Mouse (Mus musculus) mouse embryonic stem cell (cell line): ENCODE data around the gene Spryd4.
"Not testable (repeated sequence)": the region's sequence is repeated elsewhere in the genome, so short reads cannot be mapped to it uniquely, and the experiment has no call there.

ENCODE experiments used
- in situ Hi-C, 2 experiments: fragments of 300-500 bp; cut with MboI; formaldehyde crosslinking; loops; 1 replicate in 1 of 2; 3 replicates in 1 of 2; pipeline ENCODE4 v1.14.3; 2019 to 2020; ENCODE audit warnings: low sequenced_read_pairs in 2 of 2, low pct_unique_long_range_greater_than_20kb in 1 of 2, mixed read lengths in 1 of 2; ENCODE audit not compliant: unreplicated experiment in 1 of 2

Spryd4 gene

DNA sequence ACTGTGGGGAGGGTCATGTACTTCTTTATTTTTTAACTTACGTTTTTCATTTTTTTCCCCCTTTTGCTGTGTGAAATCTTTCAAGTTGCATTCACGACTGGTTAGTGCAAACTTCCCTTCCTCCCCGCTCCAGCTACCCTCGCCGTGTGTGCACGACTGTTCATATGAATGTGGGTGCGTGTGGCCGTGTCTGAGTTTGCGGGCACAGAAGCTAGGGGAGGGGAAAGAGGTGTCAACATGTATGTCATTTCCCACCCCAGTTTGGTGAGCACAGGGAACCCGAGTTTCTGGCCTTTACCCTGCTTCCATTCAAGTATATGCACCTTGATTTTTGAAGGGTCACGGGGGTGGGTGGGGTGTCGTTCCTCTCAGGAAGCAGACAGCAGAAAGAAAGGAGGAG is 19.0 kb upstream of the Spryd4 start:
- in situ Hi-C loops: no loop called here

GRCm38 (mm10) chr10:128228009-128228408 is 16.4 kb upstream of the Spryd4 start:
- in situ Hi-C loops: no loop called here

- in situ Hi-C loops: no loop called here
These were observed 16.0 kb upstream of the Spryd4 start for GRCm38 (mm10) chr10:128227592-128227991.

DNA sequence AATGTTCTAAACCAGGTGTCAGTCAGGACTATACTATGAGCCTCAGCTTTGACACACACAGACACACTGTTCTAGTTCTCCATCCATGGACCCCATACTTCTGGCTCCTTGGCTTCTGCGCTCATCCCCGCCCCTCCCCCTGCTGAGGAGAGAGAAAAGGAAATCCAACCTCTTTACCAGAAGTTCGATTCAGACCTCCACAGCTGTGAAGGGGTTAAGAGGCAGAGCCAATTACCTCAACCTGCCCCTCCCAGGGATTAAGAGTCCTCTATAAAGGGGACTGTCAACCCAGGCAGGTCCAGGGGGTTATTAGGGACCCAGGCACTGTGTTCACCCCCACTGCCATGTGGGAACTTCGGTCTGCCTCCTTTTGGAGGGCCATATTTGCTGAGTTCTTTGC is 13.9 kb upstream of the Spryd4 start, which contains the start of gene Mip:
TSS of gene Mip (plus strand) at position 301 of the 400 bp plus-strand sequence.
- in situ Hi-C loops: no loop called here

DNA sequence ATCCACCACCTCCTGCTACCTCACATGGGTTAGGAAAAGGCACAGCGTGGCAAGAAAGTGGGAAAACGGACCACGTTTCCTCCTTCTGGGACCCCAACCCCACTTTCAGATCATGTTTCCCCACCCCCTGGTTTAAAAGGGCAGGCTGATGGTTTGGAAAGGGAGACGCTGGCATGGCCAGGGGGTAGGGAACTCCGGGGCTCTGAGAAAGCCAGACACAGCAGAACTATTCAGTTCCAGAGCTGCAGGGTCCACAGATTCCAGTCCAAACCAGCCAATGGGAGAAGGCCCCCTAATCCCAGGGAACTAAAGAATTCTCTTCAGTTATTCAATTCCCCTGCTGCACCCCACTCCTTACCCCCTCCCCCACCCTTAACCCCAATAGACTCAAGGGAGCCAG is 13.5 kb upstream of the Spryd4 start:
- in situ Hi-C loops: no loop called here

- in situ Hi-C loops: no loop called here
These were observed 10.1 kb upstream of the Spryd4 start for GRCm38 (mm10) chr10:128221533-128222286.

GRCm38 (mm10) chr10:128218387-128219117 is 6.9 kb upstream of the Spryd4 start:
- in situ Hi-C loops: no loop called here

GRCm38 (mm10) chr10:128214981-128215380 is 3.4 kb upstream of the Spryd4 start:
- in situ Hi-C loops: no loop called here

GRCm38 (mm10) chr10:128214112-128214511 is 2.5 kb upstream of the Spryd4 start:
- in situ Hi-C loops: not testable (repeated sequence)

DNA sequence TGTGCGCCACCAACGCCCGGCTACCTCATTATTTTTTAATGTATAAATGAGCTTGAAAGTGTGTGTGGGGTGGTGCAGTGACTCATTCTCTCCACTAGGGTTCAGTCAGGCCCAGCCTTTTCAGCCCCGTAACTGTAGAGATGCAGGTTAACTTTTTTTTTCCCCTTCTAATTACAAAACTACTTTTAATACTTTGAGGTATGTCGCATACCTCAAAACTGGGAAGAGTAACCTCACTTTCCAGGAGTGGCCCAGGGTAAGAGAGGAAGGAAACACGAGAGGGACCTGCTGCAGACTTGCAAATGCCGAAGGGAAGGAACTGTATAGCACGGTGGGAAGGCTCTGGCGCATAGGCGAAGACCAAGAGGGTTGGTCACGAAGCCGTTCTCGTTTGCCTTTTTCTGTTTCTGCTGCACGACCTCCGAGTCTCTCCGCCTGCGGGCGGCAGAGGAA is 1.3 kb upstream of the Spryd4 start:
- in situ Hi-C loops: no loop called here

DNA sequence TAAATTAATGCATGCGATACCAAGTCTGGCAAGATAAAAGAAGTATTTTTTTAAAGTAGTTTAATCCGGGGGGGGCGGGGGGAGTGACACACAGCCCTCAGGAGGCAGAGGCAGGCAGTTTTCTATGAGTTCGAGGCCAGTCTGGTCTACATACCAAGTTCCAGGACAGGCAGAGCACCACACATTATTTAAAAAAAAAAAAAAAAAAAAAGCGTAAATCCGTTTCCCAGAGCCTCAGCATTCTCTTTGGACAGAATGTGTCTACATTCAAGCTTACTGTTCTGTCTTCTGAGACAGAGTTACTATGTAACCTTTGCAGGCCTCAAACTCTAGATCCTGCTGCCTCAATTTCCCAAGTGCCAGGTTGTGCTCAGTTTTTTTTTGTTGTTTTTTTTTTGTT is 541 bp upstream of the Spryd4 start:
- in situ Hi-C loops: no loop called here

DNA sequence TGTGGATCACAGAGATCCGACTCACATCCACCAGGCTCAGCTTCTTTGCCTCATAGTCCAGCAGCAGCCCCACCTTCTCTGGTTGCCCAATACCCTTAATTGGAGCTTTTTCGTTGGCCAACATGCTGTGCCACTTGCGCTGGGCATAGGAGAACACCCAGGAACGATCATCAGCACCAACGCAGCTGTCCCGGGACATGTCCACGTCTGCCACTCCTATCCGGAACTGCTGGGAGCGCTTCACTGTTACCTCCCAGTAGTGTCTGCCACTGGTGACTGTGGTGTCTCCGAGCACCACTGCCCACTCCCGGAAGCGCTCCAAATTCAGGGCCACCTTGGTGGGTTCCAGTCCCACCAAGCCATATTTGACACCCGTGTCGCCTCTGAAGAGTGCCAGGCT is 653 bp downstream of the Spryd4 start:
- in situ Hi-C loops: no loop called here

DNA sequence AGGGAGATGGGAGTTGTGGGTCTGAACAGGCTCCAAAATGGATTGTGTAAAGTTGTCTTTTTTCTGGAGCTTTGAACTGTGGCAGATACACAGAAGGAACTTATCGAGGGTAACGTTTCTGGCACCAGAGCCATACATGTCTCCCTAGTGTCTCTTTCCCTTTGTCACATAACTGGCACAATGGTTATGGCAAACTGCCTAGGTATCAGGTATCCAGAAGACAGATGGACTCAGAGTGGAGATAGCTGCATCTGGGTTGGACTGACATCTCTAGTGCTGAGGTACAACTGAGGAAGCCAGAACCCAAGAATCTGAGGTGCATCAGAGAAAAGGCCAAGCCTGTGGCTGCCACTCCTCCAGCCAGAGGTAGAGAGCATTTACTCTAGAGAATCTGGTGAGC is 1.5 kb downstream of the Spryd4 start:
- in situ Hi-C loops: no loop called here

- in situ Hi-C loops: no loop called here
These were observed 2.1 kb downstream of the Spryd4 start for GRCm38 (mm10) chr10:128209311-128210009.

DNA sequence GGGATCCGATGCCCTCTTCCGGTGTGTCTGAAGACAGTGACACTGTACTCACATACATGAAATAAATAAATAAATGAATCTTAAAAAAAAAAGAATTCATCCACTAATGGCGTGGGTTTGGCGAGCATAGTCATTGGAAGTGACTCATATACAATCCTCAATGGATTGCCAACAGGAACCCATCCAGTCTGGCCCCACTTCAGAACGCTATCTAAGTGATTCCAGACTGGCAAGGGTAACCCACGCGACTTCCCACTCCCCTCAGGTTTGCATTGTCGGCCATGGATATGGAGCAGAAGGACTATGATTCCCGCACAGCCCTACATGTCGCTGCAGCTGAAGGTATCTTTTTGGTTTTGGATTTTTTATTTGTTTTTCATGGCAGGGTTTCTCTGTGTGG is 3.3 kb downstream of the Spryd4 start:
- in situ Hi-C loops: no loop called here

DNA sequence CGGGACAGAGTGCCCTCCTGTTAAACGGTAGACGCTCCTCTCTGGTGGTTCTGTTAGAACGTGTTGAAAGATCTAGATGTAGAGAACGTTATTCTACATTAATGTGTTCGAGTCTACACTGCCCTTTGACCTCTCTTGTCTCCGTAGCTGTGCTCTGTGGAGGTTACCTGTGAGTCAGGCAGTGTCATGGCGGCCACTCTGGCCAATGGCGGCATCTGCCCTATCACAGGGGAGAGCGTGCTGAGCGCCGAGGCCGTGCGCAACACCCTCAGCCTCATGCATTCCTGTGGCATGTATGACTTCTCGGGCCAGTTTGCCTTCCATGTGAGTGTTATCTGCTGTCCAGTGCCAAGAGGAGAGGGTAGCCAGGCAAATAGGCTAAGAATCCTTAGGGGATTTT is 6.7 kb downstream of the Spryd4 start:
- in situ Hi-C loops: no loop called here

- in situ Hi-C loops: no loop called here
These were observed 9.8 kb downstream of the Spryd4 start for GRCm38 (mm10) chr10:128201856-128202255.

DNA sequence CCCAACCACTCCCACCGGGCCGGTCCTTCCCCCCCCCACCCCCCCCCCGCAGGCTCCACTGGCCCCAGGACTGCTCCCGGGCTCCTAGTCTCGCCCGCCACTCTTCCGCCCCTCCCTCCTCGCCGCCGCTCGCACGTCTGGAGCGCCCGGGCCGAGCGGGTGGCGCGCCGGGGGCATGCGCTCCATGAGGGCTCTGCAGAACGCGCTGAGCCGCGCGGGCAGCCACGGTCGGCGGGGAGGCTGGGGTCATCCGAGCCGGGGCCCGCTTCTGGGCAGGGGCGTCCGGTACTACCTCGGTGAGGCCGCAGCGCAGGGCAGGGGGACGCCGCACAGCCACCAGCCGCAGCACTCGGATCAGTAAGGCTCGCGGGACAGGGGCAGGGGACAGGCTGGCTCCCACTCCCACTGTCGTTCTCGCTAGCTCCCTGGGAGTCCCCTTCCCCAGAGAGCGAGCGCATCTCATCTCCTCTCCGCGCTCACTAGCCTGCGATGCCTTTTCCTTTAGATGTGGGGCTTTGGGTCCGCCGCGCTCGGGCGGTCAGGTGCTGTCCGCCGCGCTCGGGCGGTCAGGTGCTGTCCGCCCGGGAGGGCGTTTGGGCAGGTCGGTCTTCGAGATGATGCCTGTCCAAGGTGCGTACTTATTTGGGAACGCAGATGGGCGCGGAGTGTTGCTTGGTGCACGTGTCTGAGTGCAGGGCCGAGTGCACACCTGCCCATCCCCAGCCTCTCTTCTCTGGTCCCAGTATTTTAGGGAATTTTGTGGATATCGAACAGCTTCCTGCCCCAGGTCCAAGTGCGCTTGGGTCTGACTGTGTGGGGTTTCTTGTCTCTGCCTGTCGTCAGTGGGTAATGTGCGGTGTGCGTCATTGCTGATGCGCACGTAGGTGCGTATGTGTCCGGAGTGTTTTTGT is 16.8 kb downstream of the Spryd4 start:
- in situ Hi-C loops: loop anchor here (10.0 to 25.0 kb wide), 2 partner anchors 100 to 458 kb away; partner anchors contain the start of genes Baz2a (in 1 of the 2) and Zbtb39 (in 1 of the 2)
